Mouse (Mus musculus) bone marrow, adult 2 months (tissue): ENCODE data around the gene Cd207. TPM values are rescaled to one million over a fixed set of nuclear protein-coding genes. Genes with fewer than 3 reads are reported as not detected.

ENCODE experiments used
- H3K27ac ChIP-seq: fragments of 200-500 bp; 2 replicates; pipeline ENCODE4 v1.5.1; 2012; ENCODE audit warnings: low read depth, mild to moderate bottlenecking, control low read depth, inconsistent platforms, low read length; ENCODE audit not compliant: control insufficient read depth, poor library complexity, insufficient read depth
- H3K4me1 ChIP-seq: fragments of 200-500 bp; 2 replicates; pipeline ENCODE4 v1.6.1; 2011; ENCODE audit warnings: low read length; ENCODE audit not compliant: control insufficient read depth, insufficient read depth
- H3K4me3 ChIP-seq: fragments of 200-500 bp; replicated peaks from 2 replicates; pipeline ENCODE3; 2011; ENCODE audit warnings: mild to moderate bottlenecking, low read depth, low read length, control low read depth; ENCODE audit not compliant: control insufficient read depth
- CTCF ChIP-seq: fragments of 200-500 bp; IDR thresholded peaks from 2 replicates; pipeline ENCODE4 v1.5.1; 2011; ENCODE audit warnings: low read length, control low read depth; ENCODE audit not compliant: control insufficient read depth, insufficient read depth
- POLR2A ChIP-seq: fragments of 200-500 bp; IDR thresholded peaks from 2 replicates; pipeline ENCODE4 v1.6.1; 2011; ENCODE audit warnings: low read depth, mild to moderate bottlenecking, control low read depth, low read length, borderline replicate concordance; ENCODE audit not compliant: control insufficient read depth
- WGBS: fragments of 180-500 bp; shearing (Covaris S2); methylation state at CpG from one replicate; pipeline ENCODE4 v1.1.7; 2018; 5-methylcytosine and 5-hydroxymethylcytosine counted together
- polyA plus RNA-seq: library from polyadenylated mRNA; stranded (reverse); fragments of >200 nt; gene quantifications from 2 replicates; pipeline ENCODE4 v1.2.4, GENCODE M21; 2011; ENCODE audit warnings: low replicate concordance; ENCODE audit not compliant: missing spikeins, insufficient read depth, insufficient read length

Cd207 gene
- not detected in 2 replicates for polyA plus RNA-seq

GRCm38 (mm10) chr6:83677757-83678156 is at the start of gene Cd207:
Gene Cd207, minus strand, starts transcription at chr6:83677857.
- 53% methylated on average over 4 of the region's 4 CpGs for WGBS
- Histone ChIP-seq H3K4me1 (no peaks in the 10 kb centered on the region), H3K4me3 (no peak within 1 kb of the TSS), H3K27ac (no peak within 1 kb of the TSS)
- no peak for TF ChIP-seq CTCF
- TF ChIP-seq POLR2A: no peak

DNA sequence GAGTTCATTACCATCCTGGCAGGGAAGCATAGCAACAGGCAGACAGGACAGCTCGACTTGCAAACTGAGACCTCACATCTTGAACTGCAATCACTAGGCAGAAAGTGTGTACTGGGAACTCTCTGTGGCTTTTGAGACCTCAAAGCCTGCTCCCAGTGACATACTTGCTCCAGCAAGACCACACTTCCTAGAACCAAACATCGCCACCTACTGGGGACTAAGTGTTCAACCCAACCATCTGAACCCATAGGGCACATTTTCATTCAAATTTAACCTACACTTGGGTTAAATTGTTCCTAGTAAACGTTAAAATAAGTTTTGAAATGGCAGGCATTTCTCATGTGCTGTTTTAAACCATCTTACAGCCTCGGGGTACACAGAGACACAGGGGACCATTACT is 49.5 kb upstream of the Cd207 start:
- WGBS: 48% methylated on average over 4 of the region's 4 CpGs
- TF ChIP-seq POLR2A (no peak), CTCF (peak; percentile 6; the same call in 1 of the 2 replicates)

DNA sequence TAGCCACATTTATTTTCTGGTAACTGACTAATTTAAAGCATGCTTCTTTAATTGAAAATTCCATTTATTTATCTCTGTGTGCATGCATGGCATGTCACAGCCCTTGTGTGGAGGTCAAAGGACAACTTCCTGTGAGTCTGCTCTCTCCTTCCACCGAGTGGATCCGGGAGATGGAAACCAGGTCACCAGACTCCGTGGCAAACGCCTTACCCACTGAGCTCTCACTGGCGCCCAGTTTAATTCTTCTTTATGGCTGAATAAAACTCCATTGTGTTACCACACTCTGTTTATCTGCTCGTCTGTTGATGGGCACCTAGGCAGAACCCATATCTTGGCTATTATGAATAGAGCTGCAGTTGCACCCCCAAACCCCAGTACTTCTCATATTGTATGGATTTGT is 44.9 kb upstream of the Cd207 start:
- Histone ChIP-seq H3K4me3 (no peak overlapping the region), H3K27ac (no peak overlapping the region), H3K4me1 (no peaks in the 10 kb centered on the region)
- WGBS: 14% methylated on average over 6 of the region's 6 CpGs
- TF ChIP-seq CTCF (no peak), POLR2A (no peak)

More for the DNA sequence above, 49.5 kb upstream of the Cd207 start:
- H3K27ac ChIP-seq: no peak overlapping the region
- no peaks in the 10 kb centered on the region for H3K4me1 ChIP-seq
- H3K4me3 ChIP-seq: no peak overlapping the region

- 4% methylated on average over 8 of the region's 8 CpGs for WGBS
- no peak overlapping the region for H3K4me3 ChIP-seq
Measured at GRCm38 (mm10) chr6:83717026-83717425, 39.4 kb upstream of the Cd207 start.

DNA sequence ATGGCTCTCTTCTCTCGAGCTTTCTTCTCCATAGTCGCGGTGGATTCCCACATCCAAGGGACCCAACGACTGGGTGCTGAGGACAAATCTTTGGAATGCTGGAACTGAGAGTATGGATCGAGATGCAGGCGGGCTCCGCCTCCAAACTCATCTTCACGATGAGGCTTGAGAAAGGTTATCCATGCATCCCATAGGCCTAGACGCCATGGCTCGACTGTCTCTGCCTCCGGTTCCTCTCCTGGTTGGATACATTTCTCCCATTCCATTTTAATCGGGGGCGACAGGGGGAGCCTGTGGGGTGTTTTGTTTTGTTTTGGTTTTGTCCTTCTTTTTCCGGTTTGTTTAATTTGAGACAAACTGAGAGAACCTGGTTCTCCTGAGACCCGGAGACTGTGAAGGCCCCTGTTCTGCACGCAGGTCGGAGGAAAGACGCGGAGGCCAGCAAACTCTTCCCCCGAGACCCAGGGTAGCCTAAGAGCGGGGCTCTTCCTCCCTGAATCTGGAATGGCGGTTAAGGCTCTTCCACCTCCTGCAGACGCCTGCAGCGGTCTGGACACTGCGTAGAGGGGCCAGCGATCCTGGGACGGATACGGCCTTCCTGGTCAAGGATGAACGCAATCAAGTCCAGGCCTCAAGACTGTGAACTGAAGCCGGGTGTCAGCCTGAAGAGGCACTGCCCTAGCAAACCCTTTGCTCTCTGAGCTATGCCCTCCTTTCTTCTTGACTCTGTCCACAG is 38.0 kb upstream of the Cd207 start:
- Histone ChIP-seq H3K4me3 (no peak overlapping the region), H3K27ac (no peak overlapping the region), H3K4me1 (no peaks in the 10 kb centered on the region)
- no peak for TF ChIP-seq CTCF
- TF ChIP-seq POLR2A: no peak
- 6% methylated on average over 30 of the region's 30 CpGs for WGBS

More at GRCm38 (mm10) chr6:83717026-83717425, 39.4 kb upstream of the Cd207 start:
- TF ChIP-seq CTCF (no peak), POLR2A (no peak)
- Histone ChIP-seq H3K4me1 (no peaks in the 10 kb centered on the region), H3K27ac (no peak overlapping the region)

DNA sequence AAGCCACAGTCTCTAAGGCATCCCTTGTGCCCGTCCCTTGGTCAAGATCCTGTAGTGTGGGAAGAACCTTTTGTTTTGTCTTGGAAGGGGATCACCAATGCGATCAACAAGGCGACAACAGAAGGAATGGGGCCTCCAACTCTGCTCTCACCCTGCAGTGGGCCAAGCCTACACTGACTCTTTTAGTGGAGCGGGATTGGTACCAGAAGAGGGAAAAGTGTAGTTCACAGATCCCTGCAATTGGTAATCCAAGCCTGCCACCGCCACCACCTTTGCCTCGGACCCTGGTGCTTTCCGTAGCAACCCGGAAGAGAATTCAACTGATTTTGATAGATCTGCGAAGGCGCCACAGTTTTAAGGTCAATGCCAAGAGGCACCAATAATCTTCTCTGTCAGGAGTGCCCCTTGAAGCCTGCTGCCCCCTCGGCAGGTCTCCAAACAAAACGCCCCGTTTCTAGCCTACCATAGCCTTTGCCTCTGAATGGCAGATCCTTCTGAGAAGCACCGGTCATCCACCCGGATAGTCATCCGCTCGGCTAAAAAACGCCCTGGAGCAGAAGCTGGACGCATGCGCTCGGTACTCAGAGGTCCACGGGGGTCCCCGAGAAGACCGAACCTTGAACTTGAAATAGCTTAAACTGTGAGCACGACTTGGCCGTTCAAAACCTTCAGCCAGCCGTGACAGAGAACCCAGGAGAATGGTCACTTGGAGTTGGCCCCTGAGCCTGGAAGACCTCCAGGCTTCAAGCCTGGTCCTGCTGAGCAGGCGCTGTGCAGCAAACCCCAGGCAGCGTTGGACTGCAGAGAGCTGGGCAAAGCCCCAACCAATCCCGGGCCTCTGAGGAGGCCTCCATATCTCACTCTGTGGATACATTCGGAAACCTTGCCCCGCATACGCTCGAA is 36.8 kb upstream of the Cd207 start:
- Histone ChIP-seq H3K27ac (no peak overlapping the region), H3K4me3 (no peak overlapping the region), H3K4me1 (no peaks in the 10 kb centered on the region)
- no peak for TF ChIP-seq POLR2A
- TF ChIP-seq CTCF: no peak
- WGBS: 6% methylated on average over 34 of the region's 34 CpGs

GRCm38 (mm10) chr6:83713271-83714136 is 35.8 kb upstream of the Cd207 start:
- Histone ChIP-seq H3K27ac (no peak overlapping the region), H3K4me3 (no peak overlapping the region), H3K4me1 (no peaks in the 10 kb centered on the region)
- WGBS: 10% methylated on average over 12 of the region's 12 CpGs
- TF ChIP-seq POLR2A (no peak), CTCF (no peak)
